Mouse (Mus musculus) neural tube, embryonic 12.5 days (tissue): Measurements from ENCODE around the gene Nfia. TPM values are rescaled to one million over a fixed set of nuclear protein-coding genes. Genes with fewer than 3 reads are reported as not detected.

Experiments used
- ATAC-seq: fragments of 200-750 bp; cut with Nextera tagmentation; 2 replicates; pipeline ENCODE4 v1.8.0; 2017; ENCODE audit warnings: low read depth, mild to moderate bottlenecking, moderate TSS enrichment, moderate library complexity; ENCODE audit not compliant: low FRiP score
- H3K27ac ChIP-seq: fragments of 300-500 bp; sonication (generic); 2 replicates; pipeline ENCODE4 v1.5.1; 2016
- H3K27me3 ChIP-seq: fragments of 300-500 bp; sonication (generic); replicated peaks from 2 replicates; pipeline ENCODE4 v1.6.1; 2016; ENCODE audit warnings: mild to moderate bottlenecking
- H3K36me3 ChIP-seq: fragments of 300-500 bp; sonication (generic); 2 replicates; pipeline ENCODE4 v1.6.1; 2016; ENCODE audit warnings: mild to moderate bottlenecking
- H3K4me1 ChIP-seq: fragments of 300-500 bp; sonication (generic); 2 replicates; pipeline ENCODE4 v1.6.1; 2016
- H3K4me2 ChIP-seq: fragments of 300-500 bp; sonication (generic); replicated peaks from 2 replicates; pipeline ENCODE4 v1.6.1; 2016; ENCODE audit warnings: mild to moderate bottlenecking
- H3K4me3 ChIP-seq: fragments of 300-500 bp; sonication (generic); 2 replicates; pipeline ENCODE4 v1.5.1; 2016
- H3K9ac ChIP-seq: fragments of 300-500 bp; sonication (generic); 2 replicates; pipeline ENCODE4 v1.6.1; 2016; ENCODE audit warnings: mild to moderate bottlenecking
- H3K9me3 ChIP-seq: fragments of 300-500 bp; sonication (generic); 2 replicates; pipeline ENCODE4 v1.6.1; 2016; ENCODE audit warnings: mild to moderate bottlenecking
- WGBS: fragments of 180-500 bp; shearing (Covaris S2); methylation state at CpG from one replicate; pipeline ENCODE4 v1.1.7; 2016; 5-methylcytosine and 5-hydroxymethylcytosine counted together
- polyA plus RNA-seq: library from polyadenylated mRNA; unstranded; fragments of >200 nt; fragmentation: Nextera tagmentation; extraction: Ambion mirVana; gene quantifications from 2 replicates; pipeline ENCODE4 v1.2.1, GENCODE M21; 2016

The Nfia gene
- polyA plus RNA-seq: 42.4 and 47.8 TPM in 2 replicates

DNA sequence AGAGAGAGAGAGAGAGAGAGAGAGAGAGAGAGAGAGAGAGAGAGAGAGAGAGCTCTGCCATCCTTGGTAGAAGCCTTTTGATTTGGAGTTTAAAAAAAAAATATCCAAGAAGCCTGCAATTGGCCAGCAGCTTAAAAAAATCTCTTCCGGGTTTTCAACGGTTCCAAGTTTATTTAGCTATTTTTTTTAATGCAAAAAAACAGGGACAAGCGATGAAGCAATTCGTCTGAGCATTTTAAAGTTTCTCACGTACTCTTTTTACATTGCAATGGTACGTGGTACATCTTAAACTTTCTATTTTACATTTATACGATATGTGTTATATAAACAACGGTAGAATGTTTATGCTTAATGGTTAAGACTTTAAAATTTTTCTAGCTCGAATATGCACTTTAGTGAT is at the start of gene Nfia:
Nfia (plus strand) TSS at position 94 of the 400 bp plus-strand sequence.
- 0 out of 2 replicates have a peak, but pooled peaks cover 2% of the 10 kb centered on the region for H3K27me3 ChIP-seq
- peak within 1 kb of the TSS; percentile 34 for H3K4me3 ChIP-seq
- peak within 1 kb of the TSS; percentile 61 for H3K4me2 ChIP-seq
- H3K9ac ChIP-seq: peak within 1 kb of the TSS; percentile 45
- H3K4me1 ChIP-seq: peaks cover 16% of the 10 kb centered on the region; the same call in 1 of the 2 replicates
- no peak for ATAC-seq
- H3K27ac ChIP-seq: peak within 1 kb of the TSS; percentile 92
- under 1% methylated on average over 9 of the region's 9 CpGs for WGBS
- H3K9me3 ChIP-seq: no peaks in the 10 kb centered on the region
- no peaks in the 10 kb centered on the region for H3K36me3 ChIP-seq

DNA sequence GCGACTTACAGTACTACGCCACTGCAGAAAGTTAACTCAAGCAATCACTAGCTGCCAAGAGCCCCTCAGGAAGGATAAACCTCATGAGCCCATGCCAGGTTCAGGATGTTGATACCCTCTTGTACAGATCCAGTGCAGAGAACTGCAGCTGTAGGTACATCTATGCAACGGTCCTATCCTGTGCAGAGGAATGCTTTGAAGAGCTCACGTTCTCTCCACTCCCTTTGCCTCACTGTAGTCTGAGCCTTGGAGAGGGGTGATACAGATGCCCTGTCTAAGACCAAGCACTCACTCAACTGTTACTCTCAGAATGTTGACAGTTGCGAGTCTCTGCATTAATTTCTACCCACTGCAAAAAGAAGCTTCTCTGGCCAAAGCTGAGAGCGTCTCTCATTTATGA is 49.2 kb upstream of the Nfia start:
- 89% methylated on average over 6 of the region's 6 CpGs for WGBS
- no peaks in the 10 kb centered on the region for H3K4me1 ChIP-seq
- no peak overlapping the region for H3K4me3 ChIP-seq
- no peaks in the 10 kb centered on the region for H3K9me3 ChIP-seq
- H3K9ac ChIP-seq: no peak overlapping the region
- H3K4me2 ChIP-seq: no peak overlapping the region
- no peak for ATAC-seq
- no peaks in the 10 kb centered on the region for H3K27me3 ChIP-seq
- H3K36me3 ChIP-seq: no peaks in the 10 kb centered on the region
- H3K27ac ChIP-seq: no peak overlapping the region

DNA sequence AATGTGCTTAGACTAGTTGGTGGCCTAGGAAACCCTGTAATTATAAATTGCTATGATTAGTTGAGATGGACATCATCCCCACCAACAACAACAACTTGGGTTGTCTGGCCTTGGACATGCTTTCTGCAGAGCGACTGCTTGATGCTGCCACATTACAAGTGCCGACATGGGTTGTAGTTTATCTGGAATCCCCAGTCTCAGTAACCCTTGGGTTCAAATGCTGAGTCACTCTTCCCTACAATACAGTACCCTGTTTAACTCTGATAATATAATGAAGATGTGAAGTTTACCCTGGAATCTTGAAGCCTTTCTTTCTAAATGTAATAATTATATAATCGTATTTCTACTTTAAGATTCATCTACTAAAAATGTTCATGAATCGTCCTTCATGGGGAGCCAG is 44.0 kb upstream of the Nfia start:
- H3K27me3 ChIP-seq: no peaks in the 10 kb centered on the region
- no peaks in the 10 kb centered on the region for H3K4me1 ChIP-seq
- no peak for ATAC-seq
- H3K9me3 ChIP-seq: no peaks in the 10 kb centered on the region
- no peak overlapping the region for H3K27ac ChIP-seq
- no peak overlapping the region for H3K4me2 ChIP-seq
- no peak overlapping the region for H3K4me3 ChIP-seq
- no peaks in the 10 kb centered on the region for H3K36me3 ChIP-seq
- 99% methylated on average over 4 of the region's 4 CpGs for WGBS
- H3K9ac ChIP-seq: no peak overlapping the region

DNA sequence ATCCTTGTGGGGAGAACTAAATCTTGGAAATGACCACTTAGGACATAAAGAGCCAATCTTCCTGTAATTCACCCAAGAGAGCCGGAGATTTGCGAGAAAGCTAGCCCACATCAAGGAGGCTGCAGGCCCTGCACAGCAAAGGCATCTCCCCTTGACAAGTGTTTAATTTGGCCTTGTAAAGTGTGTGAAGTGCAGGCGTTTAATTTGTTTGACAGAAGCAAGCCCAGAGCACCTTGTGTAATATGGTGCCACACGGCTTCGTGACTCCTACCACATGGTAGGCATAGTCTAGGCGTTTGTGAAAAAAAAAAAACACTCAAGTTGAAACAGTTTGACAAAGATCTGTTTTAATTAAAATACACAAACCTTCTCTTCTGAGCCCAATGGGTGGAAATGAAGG is 42.5 kb upstream of the Nfia start:
- H3K4me3 ChIP-seq: no peak overlapping the region
- no peaks in the 10 kb centered on the region for H3K9me3 ChIP-seq
- WGBS: 65% methylated on average over 6 of the region's 6 CpGs
- H3K27ac ChIP-seq: no peak overlapping the region
- no peaks in the 10 kb centered on the region for H3K4me1 ChIP-seq
- no peaks in the 10 kb centered on the region for H3K27me3 ChIP-seq
- no peaks in the 10 kb centered on the region for H3K36me3 ChIP-seq
- no peak for ATAC-seq
- H3K4me2 ChIP-seq: no peak overlapping the region
- no peak overlapping the region for H3K9ac ChIP-seq

DNA sequence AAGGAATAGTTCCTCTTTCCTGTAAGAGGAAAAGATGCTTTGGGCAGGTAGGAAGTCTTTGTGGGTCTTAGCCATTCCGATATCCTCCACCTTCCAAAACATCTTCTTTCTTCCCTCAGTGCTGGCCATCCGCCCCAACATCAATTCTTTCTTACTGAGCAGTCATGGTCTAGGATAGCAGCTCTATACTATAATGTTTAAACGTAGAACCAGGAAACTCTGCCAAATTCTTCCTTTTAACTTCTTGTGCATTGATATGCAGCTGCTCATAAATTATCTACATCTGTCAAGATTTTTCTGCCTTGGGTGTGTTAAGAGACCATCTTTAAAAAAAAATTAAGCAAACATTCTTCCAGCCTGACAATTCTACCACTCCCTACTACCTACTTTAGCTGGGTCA is 42.1 kb upstream of the Nfia start:
- no peak overlapping the region for H3K4me2 ChIP-seq
- H3K4me1 ChIP-seq: no peaks in the 10 kb centered on the region
- no peak overlapping the region for H3K4me3 ChIP-seq
- H3K9me3 ChIP-seq: no peaks in the 10 kb centered on the region
- no peak overlapping the region for H3K9ac ChIP-seq
- ATAC-seq: no peak
- H3K27ac ChIP-seq: no peak overlapping the region
- no peaks in the 10 kb centered on the region for H3K27me3 ChIP-seq
- no peaks in the 10 kb centered on the region for H3K36me3 ChIP-seq
- WGBS: 87% methylated on average over 3 of the region's 3 CpGs

DNA sequence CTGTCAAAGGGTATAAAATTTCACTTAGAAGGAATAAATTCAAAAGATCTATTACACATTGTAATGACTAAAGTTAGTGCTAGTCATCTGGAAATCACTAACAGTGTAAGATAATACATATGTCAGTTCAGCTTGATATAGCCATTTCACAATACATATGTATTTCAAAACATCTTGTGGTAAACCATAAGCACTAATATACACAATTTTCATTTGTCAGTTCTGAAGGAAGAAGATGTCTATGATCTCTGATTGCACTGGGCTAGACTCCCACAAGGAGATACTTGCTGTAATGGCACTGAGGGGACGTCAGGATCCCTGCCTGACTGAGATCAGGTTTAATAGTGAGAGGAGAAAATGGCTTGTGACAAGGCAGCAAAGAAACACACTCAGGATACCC is 39.1 kb upstream of the Nfia start:
- 64% methylated on average over 1 of the region's 1 CpGs for WGBS
- H3K27me3 ChIP-seq: no peaks in the 10 kb centered on the region
- no peak overlapping the region for H3K4me3 ChIP-seq
- ATAC-seq: no peak
- H3K9me3 ChIP-seq: no peaks in the 10 kb centered on the region
- no peaks in the 10 kb centered on the region for H3K36me3 ChIP-seq
- no peaks in the 10 kb centered on the region for H3K4me1 ChIP-seq
- no peak overlapping the region for H3K27ac ChIP-seq
- H3K4me2 ChIP-seq: no peak overlapping the region
- no peak overlapping the region for H3K9ac ChIP-seq

DNA sequence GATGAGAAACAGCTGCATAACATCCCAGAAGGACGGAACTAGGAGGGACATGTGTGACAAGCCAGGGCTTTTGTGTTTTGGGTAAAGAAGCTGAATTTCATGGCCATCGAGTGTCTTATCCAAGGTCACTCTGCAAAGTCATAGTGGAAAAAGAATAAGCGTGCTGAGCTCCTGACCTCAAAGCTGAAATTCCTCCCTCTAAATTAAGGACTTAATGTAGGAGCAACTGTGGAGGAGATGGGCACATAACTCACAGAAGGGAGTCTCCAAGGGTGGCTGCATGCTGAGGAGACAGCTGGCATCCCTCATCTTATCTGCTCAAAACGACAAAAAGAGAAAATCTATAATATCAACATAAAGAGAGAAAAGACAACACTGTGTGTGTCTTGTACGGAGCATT is 28.6 kb upstream of the Nfia start:
- Histone ChIP-seq H3K9me3 (no peaks in the 10 kb centered on the region), H3K9ac (no peak overlapping the region), H3K36me3 (no peaks in the 10 kb centered on the region), H3K27me3 (no peaks in the 10 kb centered on the region), H3K27ac (no peak overlapping the region), H3K4me2 (no peak overlapping the region), H3K4me1 (peaks cover 10% of the 10 kb centered on the region), H3K4me3 (no peak overlapping the region)
- ATAC-seq: no peak
- 71% methylated on average over 5 of the region's 5 CpGs for WGBS

DNA sequence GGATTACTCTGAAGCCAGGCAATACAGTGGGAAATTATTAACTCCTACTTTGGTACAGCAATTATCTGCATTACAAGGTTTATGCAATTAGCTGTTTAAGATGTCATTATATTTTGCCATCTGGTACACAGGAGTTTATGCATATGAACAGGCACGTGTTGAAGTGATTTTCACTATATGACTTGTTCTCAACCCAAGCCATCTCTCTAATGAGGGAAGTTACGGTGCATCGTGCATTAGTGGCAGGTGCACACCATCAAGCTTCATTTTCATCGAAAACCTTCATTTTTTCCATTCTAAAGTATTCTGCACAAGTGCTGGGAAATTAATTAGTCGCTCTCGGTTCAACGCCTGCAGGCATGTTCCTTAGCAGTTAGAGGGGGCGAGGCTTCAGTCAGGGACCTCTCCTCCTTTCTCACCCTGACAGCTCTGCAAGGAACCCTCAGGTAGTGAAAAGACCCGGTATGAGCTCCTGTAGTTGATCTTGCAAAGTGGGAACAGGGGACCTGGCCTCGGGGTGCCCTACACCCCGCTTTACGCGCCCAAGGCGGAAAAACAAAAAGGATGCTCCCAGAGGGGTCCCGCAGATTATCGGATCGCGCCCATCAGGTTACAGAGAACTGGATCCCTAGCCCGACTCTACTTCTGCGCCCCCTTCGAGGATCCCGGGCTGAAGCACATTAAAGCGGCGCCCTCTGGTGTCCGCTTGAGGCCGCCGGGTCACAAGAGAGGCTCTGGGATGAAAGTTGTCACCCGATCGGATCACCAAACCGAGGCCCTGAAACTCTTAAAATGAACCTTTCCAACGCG is 27.0 kb upstream of the Nfia start:
- peak; percentile 80 for ATAC-seq
- peaks cover 10% of the 10 kb centered on the region for H3K4me1 ChIP-seq
- peak overlapping the region; percentile 42; the same call in 1 of the 2 replicates for H3K9ac ChIP-seq
- peak overlapping the region; percentile 66 for H3K4me2 ChIP-seq
- H3K4me3 ChIP-seq: peak overlapping the region; percentile 34
- H3K36me3 ChIP-seq: no peaks in the 10 kb centered on the region
- no peaks in the 10 kb centered on the region for H3K9me3 ChIP-seq
- no peaks in the 10 kb centered on the region for H3K27me3 ChIP-seq
- no peak overlapping the region for H3K27ac ChIP-seq
- WGBS: 8% methylated on average over 32 of the region's 32 CpGs

DNA sequence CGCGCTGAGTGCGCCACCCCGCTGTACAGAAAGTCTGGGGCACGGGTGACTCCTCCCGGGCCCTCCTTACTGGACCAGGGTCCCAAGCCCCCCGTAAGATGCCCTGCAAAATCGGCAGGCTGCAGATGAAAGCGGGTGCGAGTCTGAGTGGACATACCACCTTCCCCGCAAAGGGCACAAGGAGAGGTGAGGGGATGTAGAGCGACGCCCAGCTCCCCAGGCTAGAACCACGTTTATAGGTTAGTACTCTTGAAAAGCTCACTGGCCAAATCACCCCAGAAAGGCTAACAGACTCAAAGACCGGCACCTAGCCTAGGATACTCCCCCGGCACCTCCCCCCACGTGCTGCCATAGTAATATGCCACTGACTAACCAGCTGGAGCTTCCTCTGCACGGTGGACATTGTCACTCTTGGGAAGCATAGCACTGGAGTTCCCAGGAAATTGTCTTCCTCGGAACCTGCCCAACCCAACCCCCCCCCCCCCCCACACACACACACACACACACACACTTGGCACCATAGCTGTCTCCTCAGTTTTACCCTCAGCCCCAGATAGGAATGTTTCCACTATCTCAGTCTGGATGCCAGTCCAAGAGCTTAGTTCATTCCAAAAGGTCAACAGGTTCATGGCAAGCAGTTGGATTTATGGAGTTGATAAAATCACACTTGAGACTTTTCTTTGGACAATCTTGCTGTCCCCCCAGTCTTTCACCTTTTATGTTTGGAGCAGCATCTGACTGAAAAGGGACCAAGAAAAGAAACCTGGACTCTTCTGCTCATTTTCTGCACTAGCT is 26.2 kb upstream of the Nfia start:
- no peak overlapping the region for H3K27ac ChIP-seq
- peak overlapping the region; percentile 66 for H3K4me2 ChIP-seq

DNA sequence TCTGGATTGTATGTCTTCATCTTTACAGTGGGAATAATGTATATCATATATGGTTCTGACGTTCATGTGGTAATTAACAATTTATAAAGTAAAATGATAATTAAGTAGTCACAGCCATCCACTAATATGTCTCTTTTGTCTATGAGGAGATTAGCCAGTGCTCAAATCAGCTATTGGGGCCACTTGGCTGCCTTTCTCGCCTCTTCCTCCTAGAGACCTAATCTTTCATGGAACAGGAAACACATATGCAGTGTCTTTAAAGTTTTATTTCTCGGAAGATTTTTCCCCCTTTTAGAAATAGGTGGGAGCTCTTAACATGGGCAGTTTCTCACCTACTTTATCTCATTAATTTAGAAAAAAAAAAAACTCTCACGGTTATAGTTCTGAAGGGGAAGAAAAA is 22.1 kb upstream of the Nfia start:
- no peaks in the 10 kb centered on the region for H3K36me3 ChIP-seq
- no peak overlapping the region for H3K27ac ChIP-seq
- H3K9me3 ChIP-seq: no peaks in the 10 kb centered on the region
- no peak overlapping the region for H3K4me3 ChIP-seq
- H3K4me1 ChIP-seq: peaks cover 23% of the 10 kb centered on the region
- H3K4me2 ChIP-seq: no peak overlapping the region
- 0 out of 2 replicates have a peak, but pooled peaks cover 10% of the 10 kb centered on the region for H3K27me3 ChIP-seq
- no peak for ATAC-seq
- WGBS: 52% methylated on average over 4 of the region's 4 CpGs
- H3K9ac ChIP-seq: no peak overlapping the region

More for the DNA sequence above, 26.2 kb upstream of the Nfia start:
- Histone ChIP-seq H3K4me1 (peaks cover 12% of the 10 kb centered on the region), H3K9ac (no peak overlapping the region), H3K27me3 (no peaks in the 10 kb centered on the region), H3K4me3 (peak overlapping the region; percentile 34), H3K9me3 (no peaks in the 10 kb centered on the region), H3K36me3 (no peaks in the 10 kb centered on the region)
- ATAC-seq: peak; percentile 57
- whole genome bisulfite sequencing: 9% methylated on average over 18 of the region's 19 CpGs

DNA sequence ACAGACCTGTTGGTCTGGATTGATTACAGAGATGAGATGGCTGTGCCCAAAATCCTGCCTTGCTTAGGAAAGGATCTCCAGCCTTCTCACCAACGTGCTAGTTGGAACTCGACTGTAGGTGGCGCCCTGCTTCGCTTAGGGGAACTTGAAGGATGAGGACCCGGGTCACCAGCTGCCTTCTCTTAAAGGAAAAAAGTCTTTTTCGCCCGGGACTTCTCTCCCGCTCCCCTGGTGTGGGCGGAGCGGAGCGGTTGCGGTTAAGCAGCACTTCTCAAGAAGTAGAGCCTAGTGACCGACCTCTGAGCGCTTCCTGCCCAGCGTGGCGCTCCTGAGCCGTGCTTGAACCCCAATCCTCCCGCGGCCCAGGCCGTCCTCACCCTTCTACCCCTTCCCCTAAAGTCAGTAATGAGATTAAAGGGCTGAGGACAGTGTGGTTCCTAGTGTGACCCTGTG is 21.5 kb upstream of the Nfia start:
- Histone ChIP-seq H3K27ac (no peak overlapping the region), H3K27me3 (0 out of 2 replicates have a peak, but pooled peaks cover 10% of the 10 kb centered on the region), H3K36me3 (no peaks in the 10 kb centered on the region), H3K4me2 (peak overlapping the region; percentile 80), H3K9ac (peak overlapping the region; percentile 54), H3K4me3 (peak overlapping the region; percentile 35), H3K4me1 (peaks cover 18% of the 10 kb centered on the region), H3K9me3 (no peaks in the 10 kb centered on the region)
- ATAC-seq: peak; percentile 76
- whole genome bisulfite sequencing: under 1% methylated on average over 20 of the region's 20 CpGs
